In the genomic region with DNA sequence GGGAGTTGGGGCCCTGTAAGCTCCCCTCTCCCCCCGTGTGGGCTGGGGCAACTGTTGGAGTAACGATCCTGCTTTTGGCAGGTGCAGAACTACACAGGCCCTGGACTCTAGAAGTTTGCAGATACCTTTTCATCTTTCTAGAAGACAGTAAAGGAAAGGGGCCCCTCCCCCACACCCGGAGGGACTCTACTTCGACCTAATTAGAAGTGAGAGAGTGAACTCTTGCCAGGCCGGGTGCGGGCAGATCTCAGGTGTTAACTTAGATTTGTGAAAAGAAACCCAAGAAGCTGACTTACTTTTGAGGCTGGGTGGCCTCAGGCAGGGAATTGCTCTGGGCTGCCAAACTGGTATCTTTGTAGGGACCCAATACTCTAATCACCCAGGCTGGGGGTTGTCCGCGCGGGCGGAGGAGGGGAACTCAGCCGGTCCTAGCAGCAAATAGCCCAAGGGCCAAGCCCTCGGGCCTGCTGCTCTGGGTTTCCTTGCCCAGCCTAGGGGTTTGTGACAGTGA, we compare ENCODE assay signal across 8 mouse cellular contexts. TPM values are rescaled to one million over a fixed set of nuclear protein-coding genes. Genes with fewer than 3 reads are reported as not detected.
DNase-seq lines count a peak whose midpoint lies in the region; ATAC-seq and TF ChIP-seq lines count a peak whose summit lies in the region.

No protein-coding gene starts in this region.

- H3K4me1 ChIP-seq in lung, adult 2 months (ENCODE audit: control insufficient read depth, insufficient read depth, low read length), result peaks cover 3% of the 10 kb centered on the region; the same call in 1 of the 2 replicates
- H3K4me1 ChIP-seq in heart, embryonic 11.5 days (ENCODE audit: control insufficient read depth, insufficient read depth, low read length), result peaks cover 32% of the 10 kb centered on the region
- peaks cover 42% of the 10 kb centered on the region for H3K4me1 ChIP-seq in kidney, embryonic 16.5 days (ENCODE audit: insufficient read depth, low read length)

- peaks cover 2% of the 10 kb centered on the region; the same call in 1 of the 2 replicates for H3K27me3 ChIP-seq in heart, embryonic 11.5 days (ENCODE audit: control insufficient read depth, insufficient read depth, low read length)
- H3K27me3 ChIP-seq in kidney, embryonic 16.5 days (ENCODE audit: insufficient read depth, low read length), result no peaks in the 10 kb centered on the region; the same call in 1 of the 2 replicates

- no peak for TF ChIP-seq CTCF in lung, adult 2 months (IDR thresholded peaks at IDR 0.05; ENCODE audit: insufficient read depth, low read length)

- no peak for TF ChIP-seq POLR2A in lung, adult 2 months (IDR thresholded peaks at IDR 0.05; ENCODE audit: borderline replicate concordance, extremely low read depth, low read depth, low read length)

- no peak for ATAC-seq in heart, embryonic 11.5 days (replicated peaks; ENCODE audit: insufficient number of reproducible peaks, low FRiP score, low TSS enrichment)
- peak; percentile 7 for ATAC-seq in kidney, embryonic 16.5 days (ENCODE audit: low FRiP score, low TSS enrichment)
- no peak for ATAC-seq in monocyte, adult 5-6 weeks (replicated peaks; ENCODE audit: insufficient number of reproducible peaks, low FRiP score, low TSS enrichment, poor library complexity, severe bottlenecking)

- DNase-seq in lung, adult 2 months, result peak; percentile 17
- DNase-seq in lung, adult 18-20 months, result no peak
- peak; percentile 41 for DNase-seq in cerebellum, adult 9-11 months
- peak; percentile 35 for DNase-seq in mesoderm, embryonic 11.5 days (ENCODE audit: low read depth, low spot score)
- DNase-seq in thymus, postnatal 14 days, result peak; percentile 35

- peak overlapping the region; percentile 90 for H3K4me2 ChIP-seq in heart, embryonic 11.5 days
- peak overlapping the region; percentile 79 for H3K4me2 ChIP-seq in kidney, embryonic 16.5 days (replicated peaks; ENCODE audit: low read depth, low read length)

- peak overlapping the region; percentile 82 for H3K4me3 ChIP-seq in lung, adult 2 months (replicated peaks; ENCODE audit: extremely low read depth, low read depth, low read length)
- peak overlapping the region; percentile 91 for H3K4me3 ChIP-seq in heart, embryonic 11.5 days (ENCODE audit: low read depth, low read length)
- H3K4me3 ChIP-seq in kidney, embryonic 16.5 days (ENCODE audit: low read length), result peak overlapping the region; percentile 79

- no peaks in the 10 kb centered on the region for H3K9me3 ChIP-seq in heart, embryonic 11.5 days (replicated peaks; ENCODE audit: control insufficient read depth, low read length)
- peaks cover 7% of the 10 kb centered on the region; the same call in 1 of the 2 replicates for H3K9me3 ChIP-seq in kidney, embryonic 16.5 days (ENCODE audit: low read length)

- H3K27ac ChIP-seq in heart, embryonic 11.5 days (ENCODE audit: low read depth, low read length), result peak overlapping the region; percentile 96
- peak overlapping the region; percentile 94 for H3K27ac ChIP-seq in kidney, embryonic 16.5 days (ENCODE audit: low read length)

- peaks cover 13% of the 10 kb centered on the region for H3K36me3 ChIP-seq in heart, embryonic 11.5 days (ENCODE audit: control insufficient read depth, insufficient read depth, low read length)
- H3K36me3 ChIP-seq in kidney, embryonic 16.5 days (ENCODE audit: insufficient read depth, low read length), result peaks cover 21% of the 10 kb centered on the region

- peak overlapping the region; percentile 95 for H3K9ac ChIP-seq in heart, embryonic 11.5 days (ENCODE audit: low read depth, low read length)
- H3K9ac ChIP-seq in kidney, embryonic 16.5 days (replicated peaks; ENCODE audit: low read length), result peak overlapping the region; percentile 90

- WGBS in lung, adult 2 months, result 20% methylated on average over 12 of the region's 12 CpGs
- WGBS in heart, embryonic 11.5 days (ENCODE audit: insufficient replicate concordance), result under 1% methylated on average over 12 of the region's 12 CpGs
- 4% methylated on average over 12 of the region's 12 CpGs for WGBS in kidney, embryonic 16.5 days

RNA-seq across cellular contexts. Expression of a gene that starts 1.4 kb away (rescaled TPM):
- 4.3 and 5.3 TPM in 2 replicates for polyA plus RNA-seq in lung, adult 2 months (2012; rRNA removed)
- polyA plus RNA-seq in heart, embryonic 11.5 days (2014; fragmentation: Nextera tagmentation; extraction: Ambion mirVana), result 14.9 and 16.4 TPM in 2 replicates
- 11.3 and 12.7 TPM in 2 replicates for polyA plus RNA-seq in kidney, embryonic 16.5 days (2015; fragmentation: Nextera tagmentation; extraction: Ambion mirVana)
- total RNA-seq in monocyte, adult 5-6 weeks (2017), result not detected in 3 replicates

Comparison
In these comparisons a context has a peak if more than half of its experiments do, and no peak if none do; other contexts are left out.
1. DNase-seq: peak in lung, adult 2 months (single experiment), cerebellum, adult 9-11 months (single experiment), mesoderm, embryonic 11.5 days (single experiment) and thymus, postnatal 14 days (single experiment); none in lung, adult 18-20 months (0 of 2).
2. Peak in every context shown above with its lines, with median percentiles within 50 percentile points of each other: H3K4me3 ChIP-seq.